Mouse (Mus musculus) thymus, postnatal 14 days (tissue): ENCODE results near the gene Suds3.

Source experiments
- DNase-seq: peaks from one replicate; pipeline ENCODE4 v3.0.0; 2021

The Suds3 gene

GRCm38 (mm10) chr5:117115836-117116366, at the start of gene Suds3:
Suds3 (minus strand) TSS chr5:117116113.
- peak; percentile 96 for DNase-seq

- no peak for DNase-seq
Observed at GRCm38 (mm10) chr5:117164923-117165322, 49.0 kb upstream of the Suds3 start.

GRCm38 (mm10) chr5:117164516-117164915, 48.6 kb upstream of the Suds3 start:
- DNase-seq, result no peak

GRCm38 (mm10) chr5:117163790-117164189, 47.9 kb upstream of the Suds3 start:
- no peak for DNase-seq

- no peak for DNase-seq
Observed at GRCm38 (mm10) chr5:117160499-117160898, 44.6 kb upstream of the Suds3 start.

- no peak for DNase-seq
Observed at GRCm38 (mm10) chr5:117159805-117160291, 43.9 kb upstream of the Suds3 start.

- no peak for DNase-seq
Observed at GRCm38 (mm10) chr5:117159326-117159725, 43.4 kb upstream of the Suds3 start.

- no peak for DNase-seq
Observed at GRCm38 (mm10) chr5:117158335-117159018, 42.6 kb upstream of the Suds3 start.

- DNase-seq, result no peak
Observed at GRCm38 (mm10) chr5:117153527-117154091, 37.7 kb upstream of the Suds3 start.

GRCm38 (mm10) chr5:117152944-117153343, 37.0 kb upstream of the Suds3 start:
- DNase-seq, result no peak

- DNase-seq, result no peak
Observed at GRCm38 (mm10) chr5:117150068-117150467, 34.2 kb upstream of the Suds3 start.

GRCm38 (mm10) chr5:117149054-117149942, 33.4 kb upstream of the Suds3 start:
- no peak for DNase-seq

- DNase-seq, result no peak
Observed at GRCm38 (mm10) chr5:117147187-117148095, 31.5 kb upstream of the Suds3 start.

- peak; percentile 45 for DNase-seq
Observed at GRCm38 (mm10) chr5:117146165-117146564, 30.3 kb upstream of the Suds3 start.

- peak; percentile 82 for DNase-seq
Observed at GRCm38 (mm10) chr5:117143721-117144135, 27.8 kb upstream of the Suds3 start.

GRCm38 (mm10) chr5:117140374-117140773, 24.5 kb upstream of the Suds3 start:
- DNase-seq, result no peak

GRCm38 (mm10) chr5:117139822-117140221, 23.9 kb upstream of the Suds3 start:
- no peak for DNase-seq

- peak; percentile 54 for DNase-seq
Observed at GRCm38 (mm10) chr5:117138295-117138988, 22.5 kb upstream of the Suds3 start.

- DNase-seq, result no peak
Observed at GRCm38 (mm10) chr5:117137594-117137993, 21.7 kb upstream of the Suds3 start.

- no peak for DNase-seq
Observed at GRCm38 (mm10) chr5:117137011-117137410, 21.1 kb upstream of the Suds3 start.

- no peak for DNase-seq
Observed at GRCm38 (mm10) chr5:117136570-117136969, 20.7 kb upstream of the Suds3 start.
